Mouse (Mus musculus) spleen, adult 2 months (tissue): ENCODE measurements around the gene Brms1. TPM values are rescaled to one million over a fixed set of nuclear protein-coding genes. Genes with fewer than 3 reads are reported as not detected.

Experiments
- DNase-seq, 2 experiments: peaks; one replicate each; pipeline versions ENCODE4 v3.0.0 to v3.0.0-alpha.2; 2012 to 2021; ENCODE audit warnings: low spot score in 2 of 2, low read depth in 1 of 2
- H3K27ac ChIP-seq: fragments of 200-500 bp; 2 replicates; pipeline ENCODE4 v1.5.1; 2012; ENCODE audit warnings: low read length, inconsistent platforms; ENCODE audit not compliant: insufficient read depth
- H3K27me3 ChIP-seq: fragments of 200-500 bp; 2 replicates; pipeline ENCODE4 v1.6.1; 2012; ENCODE audit warnings: mild to moderate bottlenecking, moderate library complexity, low read length, inconsistent platforms; ENCODE audit not compliant: control insufficient read depth, insufficient read depth
- H3K36me3 ChIP-seq: fragments of 200-500 bp; 2 replicates; pipeline ENCODE4 v1.6.1; 2012; ENCODE audit warnings: mild to moderate bottlenecking, low read length, inconsistent platforms; ENCODE audit not compliant: control insufficient read depth, insufficient read depth
- H3K4me1 ChIP-seq: fragments of 200-500 bp; 2 replicates; pipeline ENCODE4 v1.6.1; 2011; ENCODE audit warnings: inconsistent platforms; ENCODE audit not compliant: control insufficient read depth, insufficient read depth, insufficient read length
- H3K4me3 ChIP-seq: fragments of 200-500 bp; 2 replicates; pipeline ENCODE4 v1.5.1; 2011; ENCODE audit warnings: mild to moderate bottlenecking, inconsistent platforms; ENCODE audit not compliant: insufficient read depth, insufficient read length; ENCODE audit errors: extremely low read depth
- CTCF ChIP-seq: fragments of 200-500 bp; IDR thresholded peaks from 2 replicates; pipeline ENCODE4 v1.5.1; 2011; ENCODE audit warnings: mild to moderate bottlenecking, inconsistent platforms; ENCODE audit not compliant: insufficient read depth, insufficient read length, insufficient replicate concordance; ENCODE audit errors: extremely low read depth
- POLR2A ChIP-seq: fragments of 200-500 bp; IDR thresholded peaks from 2 replicates; pipeline ENCODE4 v1.6.1; 2011; ENCODE audit warnings: low read depth, low read length, inconsistent platforms
- WGBS: fragments of 180-500 bp; shearing (Covaris S2); methylation state at CpG from one replicate; pipeline ENCODE4 v1.1.7; 2018; 5-methylcytosine and 5-hydroxymethylcytosine counted together
- polyA plus RNA-seq: library from polyadenylated mRNA; depleted of rRNA; stranded (reverse); fragments of >200 nt; gene quantifications from 2 replicates; pipeline ENCODE4 v1.2.3, GENCODE M21; 2012

Brms1 gene
- polyA plus RNA-seq, 1 experiment, result 35.8 TPM

GRCm38 (mm10) chr19:5071077-5071476, 29.9 kb downstream of the Brms1 start:
- H3K27ac ChIP-seq, result no peak overlapping the region
- 61% methylated on average over 11 of the region's 11 CpGs for WGBS
- no peaks in the 10 kb centered on the region for H3K36me3 ChIP-seq
- TF ChIP-seq POLR2A (no peak), CTCF (no peak)
- peaks cover 12% of the 10 kb centered on the region for H3K27me3 ChIP-seq
- peaks cover 6% of the 10 kb centered on the region for H3K4me1 ChIP-seq
- DNase-seq, result no peak
- H3K4me3 ChIP-seq, result no peak overlapping the region

- peak in 1 of 2 experiments; percentile 52 for DNase-seq
- 11% methylated on average over 40 of the region's 40 CpGs for WGBS
- no peak overlapping the region for H3K27ac ChIP-seq
- H3K4me1 ChIP-seq, result peaks cover 6% of the 10 kb centered on the region
- TF ChIP-seq CTCF (no peak), POLR2A (no peak)
- peaks cover 12% of the 10 kb centered on the region for H3K27me3 ChIP-seq
- H3K4me3 ChIP-seq, result peak overlapping the region; percentile 45
- H3K36me3 ChIP-seq, result no peaks in the 10 kb centered on the region
Measured at GRCm38 (mm10) chr19:5071545-5072369, 30.6 kb downstream of the Brms1 start.

- Histone ChIP-seq H3K4me1 (peaks cover 6% of the 10 kb centered on the region), H3K36me3 (no peaks in the 10 kb centered on the region), H3K27ac (no peak overlapping the region), H3K27me3 (peaks cover 10% of the 10 kb centered on the region), H3K4me3 (peak overlapping the region; percentile 45)
- TF ChIP-seq CTCF (no peak), POLR2A (no peak)
- no peak for DNase-seq
- WGBS, result 11% methylated on average over 20 of the region's 20 CpGs
Measured at GRCm38 (mm10) chr19:5072389-5073019, 31.4 kb downstream of the Brms1 start.

- Histone ChIP-seq H3K36me3 (no peaks in the 10 kb centered on the region), H3K27me3 (peaks cover 5% of the 10 kb centered on the region), H3K4me1 (peaks cover 4% of the 10 kb centered on the region), H3K4me3 (peak overlapping the region; percentile 28; the same call in 1 of the 2 replicates), H3K27ac (no peak overlapping the region)
- 4% methylated on average over 15 of the region's 15 CpGs for WGBS
- DNase-seq, result peak in 1 of 2 experiments; percentile 46
- TF ChIP-seq POLR2A (no peak), CTCF (peak; percentile 50; the same call in 1 of the 2 replicates)
Measured at GRCm38 (mm10) chr19:5073028-5073427, 31.9 kb downstream of the Brms1 start.

GRCm38 (mm10) chr19:5073518-5073917, 32.4 kb downstream of the Brms1 start:
- Histone ChIP-seq H3K4me1 (no peaks in the 10 kb centered on the region; the same call in 1 of the 2 replicates), H3K27ac (no peak overlapping the region), H3K27me3 (peaks cover 1% of the 10 kb centered on the region; the same call in 1 of the 2 replicates), H3K4me3 (no peak overlapping the region), H3K36me3 (no peaks in the 10 kb centered on the region)
- WGBS, result 35% methylated on average over 5 of the region's 5 CpGs
- TF ChIP-seq POLR2A, result no peak
- TF ChIP-seq CTCF, result no peak
- no peak for DNase-seq

- no peaks in the 10 kb centered on the region for H3K36me3 ChIP-seq
- TF ChIP-seq POLR2A (no peak), CTCF (no peak)
- 92% methylated on average over 1 of the region's 1 CpGs for WGBS
- no peaks in the 10 kb centered on the region for H3K4me1 ChIP-seq
- no peak overlapping the region for H3K27ac ChIP-seq
- H3K27me3 ChIP-seq, result peaks cover 2% of the 10 kb centered on the region; the same call in 1 of the 2 replicates
- DNase-seq, result no peak
- H3K4me3 ChIP-seq, result no peak overlapping the region
Measured at GRCm38 (mm10) chr19:5079279-5079678, 38.1 kb downstream of the Brms1 start.
